Mouse (Mus musculus) ES-E14 (cell line): ENCODE measurements around the gene Sf3a2. TPM values are rescaled to one million over a fixed set of nuclear protein-coding genes. Genes with fewer than 3 reads are reported as not detected.

ENCODE experiments used
- DNase-seq: peaks from one replicate; pipeline ENCODE4 v3.0.0-alpha.2; 2013; ENCODE audit warnings: low read depth, low spot score
- H3K27ac ChIP-seq: 2 replicates; pipeline ENCODE4 v1.5.1; 2012; ENCODE audit warnings: low read depth, mild to moderate bottlenecking, low read length, moderate library complexity, mixed read lengths; ENCODE audit not compliant: poor library complexity, insufficient read depth, severe bottlenecking
- H3K36me3 ChIP-seq: 2 replicates; pipeline ENCODE4 v1.6.1; 2012; ENCODE audit warnings: mild to moderate bottlenecking, low read length, moderate library complexity, mixed read lengths; ENCODE audit not compliant: control insufficient read depth, poor library complexity, insufficient read depth, severe bottlenecking
- H3K4me1 ChIP-seq, 2 experiments: fragments of 150-350 bp in 1 of 2; sonication (generic) in 1 of 2; 2 replicates each; pipeline ENCODE4 v1.6.1; 2012; ENCODE audit warnings: low read length in 2 of 2, mild to moderate bottlenecking in 1 of 2, mixed read lengths in 1 of 2; ENCODE audit not compliant: control insufficient read depth in 2 of 2, insufficient read depth in 2 of 2, poor library complexity in 1 of 2
- H3K4me3 ChIP-seq, 2 experiments: fragments of 150-350 bp in 1 of 2; sonication (generic) in 1 of 2; 2 replicates each; pipeline ENCODE4 v1.5.1; 2012; ENCODE audit warnings: low read length in 2 of 2, low read depth in 1 of 2, mild to moderate bottlenecking in 1 of 2, mixed read lengths in 1 of 2; ENCODE audit not compliant: insufficient read depth in 1 of 2, poor library complexity in 1 of 2, severe bottlenecking in 1 of 2
- H3K9ac ChIP-seq: 2 replicates; pipeline ENCODE4 v1.6.1; 2012; ENCODE audit warnings: low read depth, mild to moderate bottlenecking, low read length, mixed read lengths; ENCODE audit not compliant: poor library complexity, insufficient read depth, severe bottlenecking
- H3K9me3 ChIP-seq: fragments of 150-350 bp; sonication (generic); 2 replicates; pipeline ENCODE4 v1.6.1; 2012; ENCODE audit warnings: low read depth, mild to moderate bottlenecking, low read length; ENCODE audit not compliant: control insufficient read depth, insufficient read depth
- CHD2 ChIP-seq: IDR thresholded peaks from 2 replicates; pipeline ENCODE4 v1.6.1; 2014; ENCODE audit warnings: mild to moderate bottlenecking, low read depth, low read length, inconsistent platforms
- HCFC1 ChIP-seq: IDR thresholded peaks from 2 replicates; pipeline ENCODE4 v1.6.1; 2012; ENCODE audit warnings: low read length, inconsistent platforms, borderline replicate concordance; ENCODE audit not compliant: insufficient read depth
- MAFK ChIP-seq: IDR thresholded peaks from 2 replicates; pipeline ENCODE4 v1.6.1; 2014; ENCODE audit warnings: mild to moderate bottlenecking, low read depth, low read length, inconsistent platforms; ENCODE audit not compliant: insufficient read depth
- ZC3H11A ChIP-seq: IDR thresholded peaks from 2 replicates; pipeline ENCODE4 v1.6.1; 2012; ENCODE audit warnings: low read depth, mild to moderate bottlenecking, inconsistent platforms, low read length, borderline replicate concordance
- ZNF384 ChIP-seq: IDR thresholded peaks from 2 replicates; pipeline ENCODE4 v1.6.1; 2012; ENCODE audit warnings: low read depth, low read length, inconsistent platforms
- in situ Hi-C, 2 experiments: fragments of 600-800 bp; cut with MboI; formaldehyde crosslinking; loops; one replicate each; pipeline ENCODE4 v1.15.1; 2025; ENCODE audit warnings: low sequenced_read_pairs in 2 of 2, inconsistent platforms in 1 of 2; ENCODE audit not compliant: unreplicated experiment in 2 of 2
- total RNA-seq: library from RNA; depleted of rRNA; stranded (reverse); fragments of 300-350 nt; gene quantifications from 2 replicates; pipeline ENCODE4 v1.2.3, GENCODE M21; 2012; rRNA removed

Sf3a2 gene
- total RNA-seq = 31.4 and 39.6 TPM in 2 replicates

GRCm38 (mm10) chr10:80798150-80799006, at the start of gene Sf3a2, which contains the start of gene Plekhj1:
Gene Sf3a2 (plus strand): TSS chr10:80798198.
Gene Plekhj1 (minus strand): TSS chr10:80798626.
- TF ChIP-seq HCFC1 (peak; percentile 76), ZC3H11A (no peak), CHD2 (peak; percentile 93), ZNF384 (no peak), MAFK (no peak)
- peaks cover 0 to 18% of the 10 kb centered on the region in 2 experiments; a peak in 1 of 4 replicates for H3K4me1 ChIP-seq
- peak within 1 kb of the TSS; percentile 96 for H3K27ac ChIP-seq
- peak within 1 kb of the TSS; percentile 80 to 91 for H3K4me3 ChIP-seq
- DNase-seq = peak; percentile 90
- in situ Hi-C loops = no loop called here
- H3K9me3 ChIP-seq = no peaks in the 10 kb centered on the region
- H3K36me3 ChIP-seq = peaks cover 56% of the 10 kb centered on the region
- H3K9ac ChIP-seq = peak within 1 kb of the TSS; percentile 99

GRCm38 (mm10) chr10:80748609-80749008, 49.4 kb upstream of the Sf3a2 start:
- TF ChIP-seq ZNF384 (no peak), ZC3H11A (0 out of 2 replicates have a peak, but pooled peaks have one; percentile 4), HCFC1 (peak; percentile 35; the same call in 1 of the 2 replicates), CHD2 (no peak), MAFK (no peak)
- no peak overlapping the region for H3K27ac ChIP-seq
- no peaks in the 10 kb centered on the region for H3K36me3 ChIP-seq
- peak; percentile 83 for DNase-seq
- H3K9me3 ChIP-seq = no peaks in the 10 kb centered on the region
- H3K9ac ChIP-seq = no peak overlapping the region
- H3K4me3 ChIP-seq = no peak overlapping the region
- in situ Hi-C loops = no loop called here
- H3K4me1 ChIP-seq = peaks cover 2 to 4% of the 10 kb centered on the region in 2 experiments; a peak in 3 of 4 replicates

- Histone ChIP-seq H3K4me3 (peak overlapping the region; percentile 50 to 57), H3K9me3 (no peaks in the 10 kb centered on the region), H3K36me3 (no peaks in the 10 kb centered on the region), H3K9ac (peak overlapping the region; percentile 52; the same call in 1 of the 2 replicates), H3K27ac (no peak overlapping the region), H3K4me1 (peaks cover 2 to 5% of the 10 kb centered on the region in 2 experiments; a peak in 3 of 4 replicates)
- in situ Hi-C loops = no loop called here
- TF ChIP-seq ZNF384 = no peak
- TF ChIP-seq MAFK = no peak
- no peak for TF ChIP-seq CHD2
- no peak for DNase-seq
Measured at GRCm38 (mm10) chr10:80751188-80751832, 46.7 kb upstream of the Sf3a2 start.

- TF ChIP-seq MAFK (no peak), CHD2 (no peak), ZNF384 (no peak), ZC3H11A (no peak), HCFC1 (no peak)
- H3K9ac ChIP-seq = peak overlapping the region; percentile 52; the same call in 1 of the 2 replicates
- H3K27ac ChIP-seq = no peak overlapping the region
- DNase-seq = peak; percentile 92
- peak overlapping the region; percentile 50 to 57 for H3K4me3 ChIP-seq
- in situ Hi-C loops = no loop called here
- H3K9me3 ChIP-seq = no peaks in the 10 kb centered on the region
- H3K36me3 ChIP-seq = no peaks in the 10 kb centered on the region
- H3K4me1 ChIP-seq = peaks cover 2 to 12% of the 10 kb centered on the region in 2 experiments; a peak in 3 of 4 replicates
Measured at GRCm38 (mm10) chr10:80752079-80752625, 45.8 kb upstream of the Sf3a2 start.
